Mouse (Mus musculus) right cerebral cortex, postnatal 14 days (tissue): ENCODE measurements at regions not wholly inside any gene's neighbourhood (a gene's known extent, or its start where the extent isn't known, plus 50 kb on each side); places are given as distances from the start of the nearest gene placed in this dataset.

Source experiments
- DNase-seq: peaks from one replicate; pipeline ENCODE4 v3.0.0; 2022

- DNase-seq, result no peak
Observed at GRCm38 (mm10) chr6:117427351-117428142, 259.2 kb downstream of the Cxcl12 start.

DNA sequence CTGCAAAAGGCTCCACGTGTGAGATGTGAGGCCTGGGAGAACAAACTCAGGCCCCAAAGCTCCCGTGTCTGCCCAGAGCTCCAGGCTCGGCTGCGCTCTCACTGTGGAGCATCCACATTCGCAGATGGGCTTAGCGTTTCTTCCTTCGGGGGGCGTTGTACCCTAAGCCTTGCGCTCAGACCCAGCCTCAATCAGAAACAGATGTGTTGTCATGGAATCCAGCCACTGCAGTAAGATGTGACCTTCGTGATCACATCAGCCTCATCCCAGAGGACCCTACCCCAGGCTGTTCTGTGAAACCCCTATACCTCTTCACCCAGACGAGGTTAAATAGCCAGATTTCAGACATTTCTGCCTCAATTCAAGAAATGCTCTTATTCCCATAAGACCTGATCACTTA is 260.1 kb downstream of the Cxcl12 start:
- DNase-seq, result no peak

GRCm38 (mm10) chr6:117430876-117431781 is 262.8 kb downstream of the Cxcl12 start:
- DNase-seq, result peak; percentile 19

- no peak for DNase-seq
Observed at GRCm38 (mm10) chr6:117436851-117437250, 268.5 kb downstream of the Cxcl12 start.

DNA sequence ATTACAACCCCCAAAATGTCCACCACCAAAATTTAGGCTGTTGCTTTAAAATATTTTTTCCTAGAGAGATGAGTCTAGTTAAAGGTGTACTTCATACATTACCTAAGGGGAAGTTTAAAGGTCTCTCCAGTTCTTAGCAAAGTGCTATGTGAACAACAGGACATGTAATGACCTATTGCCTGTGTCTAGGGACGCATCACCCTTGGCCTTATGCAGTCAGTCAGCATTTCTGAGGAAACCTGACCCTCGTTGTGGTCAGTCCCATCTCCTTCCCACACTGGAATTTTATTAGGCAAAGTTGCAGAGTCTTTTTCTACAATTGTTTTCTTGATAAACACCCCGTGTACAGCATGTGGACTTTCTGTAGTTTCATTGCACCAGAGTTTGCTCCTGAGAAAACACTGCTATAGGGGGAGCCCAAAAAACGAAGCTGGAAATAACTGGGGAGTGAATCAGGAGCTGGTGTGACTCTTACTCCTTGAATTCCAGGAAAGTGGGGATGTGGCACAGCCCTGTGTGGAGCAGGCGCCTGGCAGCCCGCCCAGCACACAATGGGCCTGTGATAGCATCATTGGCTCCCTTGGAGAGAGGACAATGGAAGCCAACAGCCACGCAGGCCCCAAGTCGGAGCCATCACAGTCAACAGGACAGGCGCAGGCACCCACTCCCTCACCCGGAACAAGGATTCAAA is 269.2 kb downstream of the Cxcl12 start:
- DNase-seq, result no peak

DNA sequence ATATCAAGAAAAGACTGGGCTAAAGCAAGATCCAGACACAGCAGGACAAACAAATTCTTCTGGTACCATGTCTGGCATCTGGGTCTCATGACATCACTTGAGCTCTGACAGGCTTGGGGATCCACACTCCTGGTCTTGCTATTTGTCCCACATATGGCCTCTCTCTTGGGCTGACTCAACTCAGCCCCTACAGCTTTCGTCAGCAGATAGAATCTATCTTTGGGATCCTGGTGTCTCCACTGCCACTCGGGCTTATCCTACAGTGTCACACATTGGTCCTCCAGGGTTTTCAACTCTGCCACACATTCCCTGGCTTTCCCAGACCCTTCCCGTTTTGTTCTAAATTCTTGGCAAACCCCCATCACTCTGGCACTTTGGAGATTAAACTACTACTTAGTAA is 280.3 kb downstream of the Cxcl12 start:
- no peak for DNase-seq

DNA sequence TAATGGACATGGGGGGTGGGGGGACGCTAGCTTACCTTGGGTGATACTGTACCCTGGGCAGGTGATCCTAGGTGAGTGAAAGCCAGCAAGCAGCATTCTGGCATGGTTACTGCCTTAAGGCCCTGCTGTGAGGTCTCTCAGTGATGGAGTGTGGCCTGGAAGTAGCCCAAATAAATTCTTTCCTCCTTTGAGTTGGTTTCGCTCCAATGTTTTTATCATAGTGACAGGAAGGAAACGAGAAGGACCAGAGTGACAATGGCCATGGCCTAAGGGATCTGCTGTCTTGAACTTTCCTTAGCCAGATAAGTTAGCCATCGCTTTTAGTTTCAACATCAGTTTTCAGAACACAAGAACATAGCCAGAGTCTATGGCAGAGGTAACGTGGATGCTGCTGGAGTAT is 282.7 kb downstream of the Cxcl12 start:
- DNase-seq, result no peak

DNA sequence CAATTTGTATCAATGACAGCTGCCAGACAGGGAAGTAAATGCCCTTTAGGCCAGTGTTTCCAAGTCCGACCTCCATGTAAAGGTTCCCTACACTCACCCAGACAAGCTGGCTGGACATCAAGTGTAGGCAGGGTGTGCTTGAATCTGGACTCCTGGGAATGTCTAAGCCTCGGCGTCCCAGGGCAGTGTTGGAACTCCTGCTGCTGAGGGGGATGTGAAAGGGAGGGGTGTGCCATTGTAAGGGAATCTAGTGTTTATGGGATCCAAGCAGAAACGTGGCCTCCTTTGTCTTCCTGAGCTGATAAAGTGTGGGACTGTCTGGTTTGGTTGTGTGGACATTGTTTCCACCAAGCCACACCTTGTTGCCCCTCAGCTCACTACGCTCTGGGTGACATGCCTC is 291.9 kb downstream of the Cxcl12 start:
- DNase-seq, result no peak

- DNase-seq, result no peak
Observed at GRCm38 (mm10) chr6:117465165-117465564, 296.8 kb downstream of the Cxcl12 start.

GRCm38 (mm10) chr6:117465606-117466174 is 297.4 kb downstream of the Cxcl12 start:
- no peak for DNase-seq

GRCm38 (mm10) chr6:117479376-117479775 is 311.0 kb downstream of the Cxcl12 start:
- no peak for DNase-seq

DNA sequence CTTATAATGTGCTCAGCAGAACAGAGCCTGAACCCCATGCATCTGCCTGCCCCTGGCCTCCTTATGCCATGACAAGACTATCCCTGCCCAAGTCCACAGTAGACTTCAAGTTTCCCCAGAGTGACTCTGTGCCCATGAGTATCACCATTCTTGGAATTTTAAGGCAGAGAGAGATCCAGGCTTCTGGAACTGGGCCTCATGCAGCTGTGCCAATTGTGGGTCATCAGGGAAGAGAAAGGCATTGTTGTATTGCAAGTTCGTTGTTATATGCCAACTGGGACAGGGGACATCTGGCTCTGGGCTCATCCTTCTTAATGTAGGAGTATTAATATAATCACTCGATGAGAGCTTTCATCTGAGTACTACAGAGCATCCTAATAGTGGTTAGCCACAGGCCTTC is 312.1 kb downstream of the Cxcl12 start:
- no peak for DNase-seq

DNA sequence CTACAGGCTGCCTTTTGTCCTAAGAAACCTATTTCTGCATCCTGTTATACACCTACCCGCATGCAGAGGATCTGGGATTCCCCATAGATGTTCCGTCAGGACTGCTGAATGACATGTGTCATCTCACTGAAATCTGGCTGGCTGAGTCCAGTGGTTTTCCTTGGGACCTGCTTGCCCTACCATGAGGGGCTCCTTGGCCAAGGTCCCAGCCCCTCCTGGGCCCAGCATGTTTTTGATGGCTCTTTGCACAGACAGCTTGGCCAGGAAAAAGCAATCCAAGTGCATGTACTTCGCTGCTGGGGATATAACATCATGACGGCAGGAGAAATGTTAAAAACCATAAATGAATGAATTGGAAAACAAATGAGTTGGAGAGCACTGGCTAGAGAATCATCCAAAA is 320.8 kb downstream of the Cxcl12 start:
- DNase-seq, result no peak

GRCm38 (mm10) chr6:117489761-117490396 is 321.5 kb downstream of the Cxcl12 start:
- no peak for DNase-seq

- DNase-seq, result no peak
Observed at GRCm38 (mm10) chr6:117494971-117495370, 326.6 kb downstream of the Cxcl12 start.

GRCm38 (mm10) chr6:117497337-117497736 is 329.0 kb downstream of the Cxcl12 start:
- no peak for DNase-seq

GRCm38 (mm10) chr6:117497904-117498303 is 329.6 kb downstream of the Cxcl12 start:
- DNase-seq, result no peak

DNA sequence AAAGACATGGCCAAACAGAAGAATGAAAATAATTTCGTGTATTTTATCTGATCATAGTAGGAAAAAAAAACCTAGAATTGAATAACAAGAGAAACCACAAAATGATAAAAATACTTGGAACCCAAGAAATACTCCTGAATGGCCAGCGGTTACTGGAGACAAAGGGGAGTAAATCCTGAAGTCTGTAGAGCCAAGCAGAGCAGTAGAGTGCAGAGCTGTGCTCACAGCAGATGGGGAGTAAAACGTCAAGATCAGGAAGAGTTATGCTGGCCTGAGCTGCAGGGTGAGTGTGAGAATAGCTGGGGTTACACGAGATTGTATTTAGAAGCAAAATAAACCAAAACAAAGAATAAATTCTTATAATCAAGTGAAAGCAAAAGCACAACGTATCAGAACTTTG is 334.0 kb downstream of the Cxcl12 start:
- DNase-seq, result no peak

GRCm38 (mm10) chr6:117504771-117505170 is 336.2 kb upstream of the Zfp637 start:
- DNase-seq, result no peak

DNA sequence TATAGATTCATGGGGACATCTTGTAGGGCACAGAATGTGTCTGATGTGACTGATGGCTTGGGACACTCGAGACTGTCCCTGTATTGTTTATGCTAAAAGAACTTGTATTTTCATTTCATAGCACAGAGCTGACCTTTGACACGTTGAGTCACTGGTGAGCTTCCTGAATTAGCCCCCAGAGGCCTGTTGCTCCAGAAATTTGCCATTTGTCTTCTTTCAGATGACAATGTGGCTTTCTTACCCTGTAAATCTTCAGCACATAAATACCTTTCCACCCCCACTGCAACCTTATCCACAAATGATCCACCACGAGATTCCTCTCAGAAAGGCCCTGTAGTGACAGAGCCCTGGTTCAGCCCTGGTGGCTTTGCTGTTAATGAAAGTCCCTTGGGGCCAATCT is 335.5 kb upstream of the Zfp637 start:
- DNase-seq, result no peak

GRCm38 (mm10) chr6:117506619-117507018 is 334.4 kb upstream of the Zfp637 start:
- DNase-seq, result no peak

DNA sequence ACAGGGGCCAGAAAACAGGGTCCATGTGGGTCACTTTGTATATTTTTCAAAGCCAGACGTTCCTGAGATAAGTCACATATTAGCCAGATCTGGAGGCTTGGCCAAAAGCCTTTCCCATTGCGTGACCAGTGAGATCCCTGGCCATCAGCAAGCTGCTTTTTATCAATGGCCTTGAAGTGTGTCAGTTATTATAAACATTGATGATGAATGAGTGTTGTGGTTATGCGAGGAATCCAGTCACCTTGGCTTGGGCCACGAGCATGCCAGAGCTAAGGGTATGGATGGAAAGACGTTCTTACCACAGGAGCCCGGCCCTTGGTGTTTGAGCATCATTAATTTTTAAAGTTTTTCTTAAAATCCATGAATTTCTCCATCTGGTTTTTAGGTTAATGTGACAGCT is 332.1 kb upstream of the Zfp637 start:
- DNase-seq, result no peak

- DNase-seq, result no peak
Observed at GRCm38 (mm10) chr6:117510026-117510425, 331.0 kb upstream of the Zfp637 start.
